Mouse (Mus musculus) lung, postnatal 0 days (tissue): ENCODE measurements around the gene Cacybp. TPM values are rescaled to one million over a fixed set of nuclear protein-coding genes. Genes with fewer than 3 reads are reported as not detected.

Source experiments
- ATAC-seq: fragments of 200-750 bp; cut with Nextera tagmentation; 2 replicates; pipeline ENCODE4 v1.8.0; 2017; ENCODE audit warnings: moderate library complexity
- DNase-seq: peaks from one replicate; pipeline ENCODE4 v3.0.0-alpha.2; 2016; ENCODE audit warnings: low spot score
- H3K27ac ChIP-seq: fragments of 300-500 bp; sonication (generic); 2 replicates; pipeline ENCODE4 v1.5.1; 2014; ENCODE audit warnings: antibody characterized with exemption, mild to moderate bottlenecking, low read length, mixed read lengths
- H3K27me3 ChIP-seq: fragments of 300-500 bp; sonication (generic); replicated peaks from 2 replicates; pipeline ENCODE4 v1.6.1; 2014; ENCODE audit warnings: low read length, mixed read lengths; ENCODE audit not compliant: insufficient read depth
- H3K36me3 ChIP-seq: fragments of 300-500 bp; sonication (generic); 2 replicates; pipeline ENCODE4 v1.6.1; 2014; ENCODE audit warnings: low read length, mixed read lengths; ENCODE audit not compliant: insufficient read depth
- H3K4me1 ChIP-seq: fragments of 300-500 bp; sonication (generic); 2 replicates; pipeline ENCODE4 v1.6.1; 2014; ENCODE audit warnings: antibody characterized with exemption, low read depth, low read length, mixed read lengths; ENCODE audit not compliant: insufficient read depth
- H3K4me2 ChIP-seq: fragments of 300-500 bp; sonication (generic); replicated peaks from 2 replicates; pipeline ENCODE4 v1.6.1; 2014; ENCODE audit warnings: low read depth, mild to moderate bottlenecking, low read length, moderate library complexity, mixed read lengths
- H3K4me3 ChIP-seq: fragments of 300-500 bp; sonication (generic); 2 replicates; pipeline ENCODE4 v1.5.1; 2014; ENCODE audit warnings: low read depth, low read length
- H3K9ac ChIP-seq: fragments of 300-500 bp; sonication (generic); replicated peaks from 2 replicates; pipeline ENCODE4 v1.6.1; 2014; ENCODE audit warnings: low read depth, mild to moderate bottlenecking
- H3K9me3 ChIP-seq: fragments of 300-500 bp; sonication (generic); 2 replicates; pipeline ENCODE4 v1.6.1; 2016; ENCODE audit warnings: low read length, mixed read lengths
- CTCF ChIP-seq: IDR thresholded peaks from 2 replicates; pipeline ENCODE4 v1.5.1; 2016; ENCODE audit warnings: antibody characterized with exemption, mild to moderate bottlenecking
- EP300 ChIP-seq: IDR thresholded peaks from 2 replicates; pipeline ENCODE4 v1.6.1; 2016; ENCODE audit warnings: antibody characterized with exemption, mild to moderate bottlenecking, control low read depth
- WGBS: fragments of 180-500 bp; shearing (Covaris S2); extraction: QIAGEN DNeasy Blood & Tissue Kit; methylation state at CpG from one replicate; pipeline ENCODE4 v1.1.7; 2014; 5-methylcytosine and 5-hydroxymethylcytosine counted together
- polyA plus RNA-seq: library from polyadenylated mRNA; unstranded; fragments of >200 nt; fragmentation: Nextera tagmentation; extraction: Ambion mirVana; gene quantifications from 2 replicates; pipeline ENCODE4 v1.2.1, GENCODE M21; 2015

The Cacybp gene
- polyA plus RNA-seq, 1 experiment from 2014 or later = 82.5 TPM

DNA sequence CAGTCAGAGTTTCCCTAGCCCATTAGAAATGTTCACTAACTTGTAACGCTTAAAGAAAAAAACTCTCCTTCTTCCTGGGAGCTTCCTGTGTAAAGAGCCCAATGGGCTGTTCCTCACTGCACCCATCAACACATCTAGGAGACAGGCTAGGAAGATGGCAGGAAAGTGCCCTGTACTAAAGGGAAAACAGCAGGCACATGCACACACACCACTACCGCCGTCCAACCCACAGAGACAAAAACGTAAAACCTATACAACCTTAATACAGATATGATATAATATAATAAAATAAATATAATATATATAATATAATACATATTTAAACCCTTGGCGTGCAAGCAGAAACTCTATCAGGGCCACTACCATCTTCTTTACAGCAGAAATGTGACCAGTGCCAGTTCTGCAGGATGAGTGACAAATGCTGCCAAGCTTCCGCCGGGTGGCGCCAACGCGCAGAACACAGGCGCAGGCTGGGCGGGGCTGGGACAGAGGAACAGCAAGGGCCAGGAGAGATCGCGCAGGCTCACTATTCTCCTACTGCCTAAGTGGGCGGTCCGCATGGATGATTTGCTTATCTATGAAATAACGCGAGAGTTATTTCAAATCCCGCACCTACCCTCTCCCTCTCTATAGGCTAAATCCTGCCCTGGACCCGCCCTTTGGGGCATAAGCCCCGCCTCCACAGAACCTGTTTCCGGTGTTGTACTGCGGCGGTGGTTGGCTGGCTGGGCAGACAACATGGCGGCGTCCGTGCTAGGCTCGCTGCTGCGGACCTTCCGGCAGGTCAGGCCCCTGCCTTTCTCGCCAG is 17.9 kb downstream of the Cacybp start, which contains the start of gene Mrps14:
Gene Mrps14, plus strand, starts transcription at position 687 of the 808 bp plus-strand sequence.
- Histone ChIP-seq H3K27me3 (no peaks in the 10 kb centered on the region), H3K9me3 (no peaks in the 10 kb centered on the region), H3K27ac (peak within 1 kb of the TSS; percentile 91), H3K36me3 (no peaks in the 10 kb centered on the region), H3K9ac (peak within 1 kb of the TSS; percentile 97), H3K4me1 (peaks cover 5% of the 10 kb centered on the region; the same call in 1 of the 2 replicates), H3K4me2 (peak within 1 kb of the TSS; percentile 81), H3K4me3 (peak within 1 kb of the TSS; percentile 85)
- DNase-seq (peak; percentile 100), ATAC-seq (peak; percentile 99)
- TF ChIP-seq CTCF (peak; percentile 87), EP300 (peak; percentile 73)
- 3% methylated on average over 31 of the region's 31 CpGs for WGBS

GRCm38 (mm10) chr1:160184506-160184905 is 28.2 kb downstream of the Cacybp start:
- Histone ChIP-seq H3K4me2 (no peak overlapping the region), H3K27me3 (no peaks in the 10 kb centered on the region), H3K9ac (no peak overlapping the region), H3K4me3 (no peak overlapping the region), H3K4me1 (no peaks in the 10 kb centered on the region), H3K36me3 (no peaks in the 10 kb centered on the region), H3K27ac (no peak overlapping the region), H3K9me3 (no peaks in the 10 kb centered on the region)
- TF ChIP-seq EP300 (no peak), CTCF (peak; percentile 85)
- ATAC-seq = peak; percentile 68
- WGBS = 16% methylated on average over 5 of the region's 5 CpGs
- peak; percentile 71 for DNase-seq

DNA sequence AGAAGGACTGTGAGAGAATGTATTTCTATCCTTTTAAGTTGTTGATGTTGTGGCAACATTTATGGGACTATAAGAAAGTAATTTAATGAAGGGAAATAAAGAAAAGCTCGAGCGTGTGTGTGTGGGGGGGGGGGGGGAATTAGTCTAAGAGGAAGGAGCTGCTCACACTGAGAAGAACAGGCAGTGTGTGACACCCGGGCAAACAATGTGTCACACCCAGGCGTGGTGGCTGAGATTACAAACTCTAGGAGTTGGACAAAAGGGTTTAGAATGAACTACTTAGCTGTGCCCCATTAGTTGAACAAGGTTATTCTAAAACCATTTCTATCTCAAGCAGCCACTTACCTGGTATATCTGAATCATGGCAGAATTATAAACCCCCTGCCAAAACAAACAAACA is 31.5 kb downstream of the Cacybp start:
- 54% methylated on average over 4 of the region's 4 CpGs for WGBS
- ATAC-seq (no peak), DNase-seq (no peak)
- no peak overlapping the region for H3K4me2 ChIP-seq
- TF ChIP-seq EP300 = no peak
- no peak for TF ChIP-seq CTCF
- no peaks in the 10 kb centered on the region for H3K27me3 ChIP-seq
- no peaks in the 10 kb centered on the region for H3K9me3 ChIP-seq
- H3K9ac ChIP-seq = no peak overlapping the region
- no peaks in the 10 kb centered on the region for H3K36me3 ChIP-seq
- H3K27ac ChIP-seq = no peak overlapping the region
- no peak overlapping the region for H3K4me3 ChIP-seq
- no peaks in the 10 kb centered on the region for H3K4me1 ChIP-seq

DNA sequence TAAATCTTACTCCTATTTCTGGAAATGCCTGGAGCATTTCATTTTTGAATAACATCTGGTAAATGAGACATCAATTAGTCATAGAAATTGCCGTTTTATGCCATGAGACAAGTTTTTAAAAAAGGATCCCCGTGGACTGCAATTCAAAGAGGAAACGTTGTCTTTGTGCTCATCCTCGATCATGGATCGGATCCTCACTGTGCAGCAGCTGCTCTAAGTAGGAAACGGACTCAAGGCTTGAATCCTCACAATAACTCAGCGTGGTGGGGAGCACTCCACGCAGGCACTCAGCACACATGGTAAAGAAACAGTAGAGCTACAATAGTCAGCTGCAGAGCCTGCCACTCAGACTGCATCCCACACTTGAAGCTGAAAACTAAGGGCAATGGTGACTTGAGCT is 35.8 kb downstream of the Cacybp start:
- Histone ChIP-seq H3K9me3 (no peaks in the 10 kb centered on the region), H3K27me3 (no peaks in the 10 kb centered on the region), H3K4me2 (no peak overlapping the region), H3K9ac (no peak overlapping the region), H3K27ac (no peak overlapping the region), H3K36me3 (no peaks in the 10 kb centered on the region), H3K4me3 (no peak overlapping the region), H3K4me1 (no peaks in the 10 kb centered on the region)
- 72% methylated on average over 8 of the region's 8 CpGs for WGBS
- TF ChIP-seq CTCF = no peak
- no peak for TF ChIP-seq EP300
- DNase-seq (no peak), ATAC-seq (no peak)

DNA sequence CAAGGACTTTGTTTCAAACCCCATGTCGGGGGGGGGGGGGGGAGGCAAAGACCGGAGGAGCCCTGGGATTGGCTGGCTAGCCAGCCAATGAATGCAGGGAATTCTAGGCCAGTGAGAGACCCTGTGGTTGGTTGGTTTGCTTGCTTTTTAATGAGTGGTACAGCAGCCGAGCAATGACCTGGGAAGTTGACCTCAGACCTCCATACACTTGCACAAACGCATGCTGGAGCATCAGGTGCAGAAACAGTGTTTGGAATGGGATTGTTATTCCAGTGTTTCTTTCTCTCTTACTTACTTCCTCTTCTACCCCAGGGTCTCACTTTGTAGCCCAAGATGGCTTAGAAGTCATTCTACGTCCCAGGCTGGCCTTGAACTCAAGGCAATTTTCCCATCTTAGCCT is 46.1 kb downstream of the Cacybp start:
- TF ChIP-seq CTCF = no peak
- no peak for ATAC-seq
- WGBS = 73% methylated on average over 4 of the region's 5 CpGs
- H3K27ac ChIP-seq = no peak overlapping the region
- H3K27me3 ChIP-seq = no peaks in the 10 kb centered on the region
- H3K4me2 ChIP-seq = no peak overlapping the region
- H3K9ac ChIP-seq = no peak overlapping the region
- H3K4me1 ChIP-seq = no peaks in the 10 kb centered on the region
- H3K4me3 ChIP-seq = no peak overlapping the region
- DNase-seq = no peak
- no peaks in the 10 kb centered on the region for H3K36me3 ChIP-seq
- no peaks in the 10 kb centered on the region for H3K9me3 ChIP-seq

DNA sequence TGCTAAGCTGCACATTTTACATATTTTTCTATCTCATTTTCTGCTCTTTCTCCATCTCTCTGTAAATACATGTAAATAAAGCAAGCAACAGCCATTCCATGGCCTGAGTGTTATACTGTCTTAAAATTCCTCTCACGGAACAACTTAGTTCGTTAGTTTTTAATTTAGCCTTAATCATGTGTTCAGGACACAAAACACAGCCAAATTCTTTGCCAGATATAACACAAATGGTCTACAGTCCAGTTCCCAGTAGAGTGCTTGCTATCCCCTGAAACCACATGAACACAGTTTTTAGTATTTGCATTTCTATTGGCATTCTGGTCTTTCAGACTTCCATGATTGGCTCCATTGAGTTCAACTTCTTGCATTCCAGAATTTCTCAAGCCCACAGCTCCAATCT is 54.5 kb downstream of the Cacybp start:
- Histone ChIP-seq H3K27ac (no peak overlapping the region), H3K9me3 (no peaks in the 10 kb centered on the region), H3K27me3 (no peaks in the 10 kb centered on the region), H3K9ac (no peak overlapping the region), H3K4me2 (no peak overlapping the region), H3K36me3 (no peaks in the 10 kb centered on the region), H3K4me3 (no peak overlapping the region), H3K4me1 (no peaks in the 10 kb centered on the region)
- DNase-seq (no peak), ATAC-seq (no peak)
- no peak for TF ChIP-seq CTCF
- 90% methylated on average over 2 of the region's 2 CpGs for WGBS
